Mouse (Mus musculus) kidney, postnatal 0 days (tissue): ENCODE data around the gene Disp3. TPM values are rescaled to one million over a fixed set of nuclear protein-coding genes. Genes with fewer than 3 reads are reported as not detected.

Experiments
- ATAC-seq: fragments of 200-750 bp; cut with Nextera tagmentation; replicated peaks from 2 replicates; pipeline ENCODE4 v1.8.0; 2017; ENCODE audit warnings: low read depth, moderate number of reproducible peaks, moderate TSS enrichment, moderate library complexity; ENCODE audit not compliant: low FRiP score
- DNase-seq: peaks from one replicate; pipeline ENCODE4 v3.0.0-alpha.2; 2016; ENCODE audit warnings: low spot score
- H3K27ac ChIP-seq: fragments of 300-500 bp; sonication (generic); 2 replicates; pipeline ENCODE4 v1.5.1; 2014; ENCODE audit warnings: mild to moderate bottlenecking
- H3K27me3 ChIP-seq: fragments of 300-500 bp; sonication (generic); 2 replicates; pipeline ENCODE4 v1.6.1; 2014; ENCODE audit warnings: low read length, mixed read lengths; ENCODE audit not compliant: insufficient read depth
- H3K36me3 ChIP-seq: fragments of 300-500 bp; sonication (generic); 2 replicates; pipeline ENCODE4 v1.6.1; 2014; ENCODE audit warnings: low read length, mixed read lengths; ENCODE audit not compliant: insufficient read depth
- H3K4me1 ChIP-seq: fragments of 300-500 bp; sonication (generic); replicated peaks from 2 replicates; pipeline ENCODE4 v1.6.1; 2014; ENCODE audit warnings: antibody characterized with exemption, low read length, mixed read lengths; ENCODE audit not compliant: insufficient read depth
- H3K4me2 ChIP-seq: fragments of 300-500 bp; sonication (generic); 2 replicates; pipeline ENCODE4 v1.6.1; 2014; ENCODE audit warnings: mild to moderate bottlenecking, low read length, moderate library complexity, mixed read lengths
- H3K4me3 ChIP-seq: fragments of 300-500 bp; sonication (generic); replicated peaks from 2 replicates; pipeline ENCODE4 v1.5.1; 2014; ENCODE audit warnings: low read depth, low read length
- H3K9ac ChIP-seq: fragments of 300-500 bp; sonication (generic); 2 replicates; pipeline ENCODE4 v1.6.1; 2014; ENCODE audit warnings: low read depth, low read length
- H3K9me3 ChIP-seq: fragments of 300-500 bp; sonication (generic); replicated peaks from 2 replicates; pipeline ENCODE4 v1.6.1; 2016; ENCODE audit warnings: low read length, inconsistent platforms, mixed read lengths
- CTCF ChIP-seq: IDR thresholded peaks from 2 replicates; pipeline ENCODE4 v1.5.1; 2016; ENCODE audit warnings: antibody characterized with exemption, low read depth, mild to moderate bottlenecking, moderate library complexity
- WGBS: fragments of 180-500 bp; shearing (Covaris S2); extraction: QIAGEN DNeasy Blood & Tissue Kit; methylation state at CpG from one replicate; pipeline ENCODE4 v1.1.7; 2014; 5-methylcytosine and 5-hydroxymethylcytosine counted together
- polyA plus RNA-seq: library from polyadenylated mRNA; unstranded; fragments of >200 nt; fragmentation: Nextera tagmentation; extraction: Ambion mirVana; gene quantifications from 2 replicates; pipeline ENCODE4 v1.2.1, GENCODE M21; 2015

Disp3 gene
- 0.15 and 0.21 TPM in 2 replicates for polyA plus RNA-seq

- H3K27ac ChIP-seq = no peak within 1 kb of the TSS
- ATAC-seq (peak; percentile 33; the same call in 1 of the 2 replicates), DNase-seq (no peak)
- peak within 1 kb of the TSS; percentile 63 for H3K4me2 ChIP-seq
- no peaks in the 10 kb centered on the region for H3K9me3 ChIP-seq
- peak within 1 kb of the TSS; percentile 26 for H3K4me3 ChIP-seq
- 0 out of 2 replicates have a peak within 1 kb of the TSS, but pooled peaks have one; percentile 23 for H3K9ac ChIP-seq
- H3K36me3 ChIP-seq = no peaks in the 10 kb centered on the region
- no peak for TF ChIP-seq CTCF
- 2% methylated on average over 49 of the region's 54 CpGs for WGBS
- H3K4me1 ChIP-seq = peaks cover 5% of the 10 kb centered on the region; the same call in 1 of the 2 replicates
- peaks cover 20% of the 10 kb centered on the region for H3K27me3 ChIP-seq
Observed at GRCm38 (mm10) chr4:148287476-148288054, at the start of gene Disp3. Gene Disp3, minus strand, starts transcription at chr4:148287965.

GRCm38 (mm10) chr4:148330269-148330668 is 42.5 kb upstream of the Disp3 start:
- no peak for ATAC-seq
- no peak overlapping the region for H3K4me2 ChIP-seq
- no peak overlapping the region for H3K4me3 ChIP-seq
- WGBS = 64% methylated on average over 2 of the region's 2 CpGs
- 0 out of 2 replicates have a peak, but pooled peaks cover 2% of the 10 kb centered on the region for H3K4me1 ChIP-seq
- no peaks in the 10 kb centered on the region for H3K9me3 ChIP-seq
- H3K36me3 ChIP-seq = no peaks in the 10 kb centered on the region
- no peak for DNase-seq
- no peaks in the 10 kb centered on the region for H3K27me3 ChIP-seq
- no peak for TF ChIP-seq CTCF
- no peak overlapping the region for H3K9ac ChIP-seq
- no peak overlapping the region for H3K27ac ChIP-seq

- 62% methylated on average over 11 of the region's 11 CpGs for WGBS
- no peak overlapping the region for H3K27ac ChIP-seq
- TF ChIP-seq CTCF = no peak
- H3K4me1 ChIP-seq = 0 out of 2 replicates have a peak, but pooled peaks cover 2% of the 10 kb centered on the region
- H3K9me3 ChIP-seq = no peaks in the 10 kb centered on the region
- H3K4me3 ChIP-seq = no peak overlapping the region
- no peaks in the 10 kb centered on the region for H3K27me3 ChIP-seq
- H3K4me2 ChIP-seq = no peak overlapping the region
- no peak overlapping the region for H3K9ac ChIP-seq
- no peak for DNase-seq
- H3K36me3 ChIP-seq = no peaks in the 10 kb centered on the region
- ATAC-seq = no peak
Observed at GRCm38 (mm10) chr4:148329431-148329830, 41.7 kb upstream of the Disp3 start.

GRCm38 (mm10) chr4:148328237-148328636 is 40.5 kb upstream of the Disp3 start:
- DNase-seq = peak; percentile 25
- Histone ChIP-seq H3K27ac (no peak overlapping the region), H3K9me3 (no peaks in the 10 kb centered on the region)

GRCm38 (mm10) chr4:148327266-148327997 is 39.7 kb upstream of the Disp3 start:
- DNase-seq (peak; percentile 65), ATAC-seq (peak; percentile 52)
- Histone ChIP-seq H3K9ac (no peak overlapping the region), H3K27me3 (no peaks in the 10 kb centered on the region), H3K9me3 (no peaks in the 10 kb centered on the region), H3K4me1 (0 out of 2 replicates have a peak, but pooled peaks cover 2% of the 10 kb centered on the region), H3K4me3 (no peak overlapping the region), H3K4me2 (0 out of 2 replicates have a peak overlapping the region, but pooled peaks have one; percentile 25), H3K36me3 (no peaks in the 10 kb centered on the region), H3K27ac (no peak overlapping the region)
- no peak for TF ChIP-seq CTCF
- 8% methylated on average over 19 of the region's 19 CpGs for WGBS

More at GRCm38 (mm10) chr4:148328237-148328636, 40.5 kb upstream of the Disp3 start:
- H3K27me3 ChIP-seq = no peaks in the 10 kb centered on the region
- no peak overlapping the region for H3K9ac ChIP-seq
- no peak for TF ChIP-seq CTCF
- H3K4me1 ChIP-seq = 0 out of 2 replicates have a peak, but pooled peaks cover 2% of the 10 kb centered on the region
- 63% methylated on average over 1 of the region's 1 CpGs for WGBS
- no peak overlapping the region for H3K4me2 ChIP-seq
- no peaks in the 10 kb centered on the region for H3K36me3 ChIP-seq
- ATAC-seq = no peak
- no peak overlapping the region for H3K4me3 ChIP-seq

GRCm38 (mm10) chr4:148326791-148327190 is 39.0 kb upstream of the Disp3 start:
- DNase-seq (no peak), ATAC-seq (no peak)
- H3K4me1 ChIP-seq = 0 out of 2 replicates have a peak, but pooled peaks cover 2% of the 10 kb centered on the region
- H3K9ac ChIP-seq = no peak overlapping the region
- WGBS = 33% methylated on average over 8 of the region's 8 CpGs
- H3K27me3 ChIP-seq = no peaks in the 10 kb centered on the region
- no peaks in the 10 kb centered on the region for H3K36me3 ChIP-seq
- no peak overlapping the region for H3K4me3 ChIP-seq
- no peaks in the 10 kb centered on the region for H3K9me3 ChIP-seq
- TF ChIP-seq CTCF = no peak
- no peak overlapping the region for H3K4me2 ChIP-seq
- no peak overlapping the region for H3K27ac ChIP-seq
